Mouse (Mus musculus) embryo, embryonic 10 days (tissue): ENCODE results near the gene Gripap1.
A peak's percentile ranks its signal among the peaks of the same experiment; 100 is the strongest.
"Not testable (repeated sequence)": the region's sequence is repeated elsewhere in the genome, so short reads cannot be mapped to it uniquely, and the experiment has no call there.

Source experiments
- DNase-seq: peaks from one replicate; pipeline ENCODE4 v3.0.0-alpha.2; 2015; ENCODE audit warnings: low spot score

The Gripap1 gene

DNA sequence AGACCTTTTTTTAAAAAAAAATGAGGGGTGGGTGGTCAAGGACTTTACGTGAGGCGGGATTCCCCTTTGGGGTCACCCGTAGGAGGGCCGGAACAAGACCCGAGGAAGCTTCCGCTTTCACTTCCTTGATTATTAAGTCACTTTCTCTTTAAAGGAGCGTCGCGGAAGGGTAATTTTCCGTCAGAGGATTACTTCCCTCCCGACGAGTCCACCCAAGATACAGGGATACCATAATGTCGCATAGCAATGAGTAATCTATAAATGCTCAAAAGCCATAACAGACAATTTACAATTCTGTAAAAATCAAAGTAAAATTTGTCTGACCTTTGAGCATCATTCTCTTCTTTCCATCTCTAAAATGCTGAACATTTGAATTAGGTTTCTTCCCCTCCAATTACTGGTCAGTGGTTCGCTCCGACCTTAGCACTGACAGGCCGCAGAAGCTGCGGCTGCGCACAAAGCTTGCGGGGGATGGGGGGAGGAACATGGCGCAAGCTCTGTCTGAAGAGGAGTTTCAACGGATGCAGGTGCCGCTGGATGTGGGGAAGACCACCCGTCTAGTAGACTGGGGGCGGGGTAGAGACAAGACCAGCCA is at the start of gene Gripap1:
Gene Gripap1, plus strand, starts transcription at position 224 of the 595 bp plus-strand sequence.
- peak; percentile 84 for DNase-seq

DNA sequence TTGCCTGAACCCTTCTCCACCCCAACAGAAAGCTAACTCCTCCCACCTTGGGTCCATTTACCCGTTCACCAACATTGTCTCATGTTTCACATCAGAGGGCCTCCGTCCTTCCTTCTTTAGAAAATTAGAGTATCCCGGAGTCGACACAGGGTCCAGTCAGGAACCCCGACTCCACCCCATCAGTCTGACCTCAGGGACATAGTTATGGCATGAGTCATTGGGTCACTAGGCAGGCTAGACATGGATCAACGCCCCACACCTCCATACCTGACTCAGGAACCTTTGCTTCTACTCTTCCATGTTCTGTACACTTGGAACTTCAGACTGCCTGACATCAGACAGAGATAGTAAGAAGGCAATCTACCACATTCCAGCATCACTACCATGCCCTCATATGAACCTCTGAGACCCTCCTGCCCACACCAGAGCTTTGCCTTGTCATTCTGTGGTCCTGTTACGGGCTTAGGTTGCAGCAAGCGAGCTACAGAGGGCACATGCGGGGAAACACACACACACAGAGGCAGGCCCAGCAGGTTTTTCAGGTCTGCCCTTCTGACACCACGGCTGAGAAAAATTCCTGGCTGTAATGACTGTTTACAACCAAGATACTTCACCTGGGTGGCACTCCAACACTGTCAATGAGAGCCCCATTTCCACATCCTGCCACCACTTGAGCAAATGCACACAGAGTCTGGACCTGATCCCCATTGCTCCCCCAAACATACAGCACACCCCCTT is 49.3 kb upstream of the Gripap1 start:
- DNase-seq, result peak; percentile 14

DNA sequence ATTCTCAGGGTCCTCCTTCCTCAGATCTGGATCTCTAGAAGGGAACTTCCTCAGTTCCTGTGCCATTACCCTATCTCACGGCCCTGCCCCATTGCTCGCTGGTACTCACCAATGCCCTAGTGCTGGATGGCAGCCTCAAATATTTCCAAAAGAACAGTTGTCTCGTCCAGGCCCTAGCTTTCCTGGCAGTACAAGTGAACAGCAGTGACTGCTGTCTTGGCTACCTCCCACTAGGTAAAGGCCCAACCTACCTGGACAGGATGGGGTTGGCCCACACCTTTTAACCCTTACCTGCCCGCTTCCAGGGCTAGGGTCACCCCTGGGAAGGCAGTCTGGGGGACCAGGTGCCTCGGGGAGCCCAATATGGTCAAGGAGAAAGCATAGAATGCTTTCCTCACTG is 48.5 kb upstream of the Gripap1 start:
- no peak for DNase-seq

GRCm38 (mm10) chrX:7743470-7743869 is 46.1 kb upstream of the Gripap1 start:
- no peak for DNase-seq

- DNase-seq, result no peak
These were observed 44.6 kb upstream of the Gripap1 start for GRCm38 (mm10) chrX:7744940-7745339.

DNA sequence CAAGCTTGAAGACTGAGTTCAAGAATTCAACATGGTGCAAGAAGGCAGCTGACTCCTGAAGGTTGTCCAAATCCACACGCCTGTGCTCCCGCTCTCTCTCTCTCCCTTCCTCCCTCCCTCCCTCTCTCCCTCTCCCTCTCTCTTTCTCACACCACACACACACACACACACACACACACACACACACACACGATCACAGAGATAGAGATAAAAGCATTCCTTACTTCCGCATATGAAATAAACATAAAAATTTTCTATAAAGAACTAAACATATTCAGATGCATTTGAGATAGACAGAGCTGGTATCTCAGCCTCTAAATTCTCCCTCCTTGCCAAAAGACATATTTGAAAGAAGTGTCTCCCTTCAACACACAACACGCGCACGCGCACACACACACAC is 44.1 kb upstream of the Gripap1 start:
- no peak for DNase-seq

- peak; percentile 87 for DNase-seq
These were observed 39.0 kb upstream of the Gripap1 start, which contains the start of gene Ccdc120 for GRCm38 (mm10) chrX:7750432-7751116. Gene Ccdc120, minus strand, starts transcription at chrX:7750905.

DNA sequence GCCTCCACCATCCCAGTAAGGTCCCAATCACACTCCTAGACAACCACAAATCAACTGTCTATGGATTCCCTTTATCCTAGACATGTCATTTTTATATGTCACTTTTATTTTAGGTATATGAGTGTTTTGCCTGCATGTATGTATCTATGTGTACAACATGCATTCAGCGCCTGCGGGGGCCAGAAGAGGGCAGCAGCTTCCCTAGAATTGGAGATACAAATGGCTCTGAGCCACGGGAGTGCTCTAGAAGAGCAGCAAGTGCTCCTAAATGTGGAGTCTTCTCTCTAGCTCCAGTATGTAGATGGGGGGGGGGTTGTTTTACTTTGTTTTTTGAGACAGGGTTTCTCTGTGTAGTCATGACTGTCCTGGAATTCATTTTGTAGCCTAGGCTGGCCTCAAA is 35.9 kb upstream of the Gripap1 start:
- DNase-seq, result not testable (repeated sequence)

- peak; percentile 92 for DNase-seq
These were observed 27.2 kb upstream of the Gripap1 start, which contains the start of gene Tfe3 for GRCm38 (mm10) chrX:7762137-7762920. Gene Tfe3, plus strand, starts transcription at chrX:7762560.

GRCm38 (mm10) chrX:7762921-7763197 is 26.7 kb upstream of the Gripap1 start:
- no peak for DNase-seq

DNA sequence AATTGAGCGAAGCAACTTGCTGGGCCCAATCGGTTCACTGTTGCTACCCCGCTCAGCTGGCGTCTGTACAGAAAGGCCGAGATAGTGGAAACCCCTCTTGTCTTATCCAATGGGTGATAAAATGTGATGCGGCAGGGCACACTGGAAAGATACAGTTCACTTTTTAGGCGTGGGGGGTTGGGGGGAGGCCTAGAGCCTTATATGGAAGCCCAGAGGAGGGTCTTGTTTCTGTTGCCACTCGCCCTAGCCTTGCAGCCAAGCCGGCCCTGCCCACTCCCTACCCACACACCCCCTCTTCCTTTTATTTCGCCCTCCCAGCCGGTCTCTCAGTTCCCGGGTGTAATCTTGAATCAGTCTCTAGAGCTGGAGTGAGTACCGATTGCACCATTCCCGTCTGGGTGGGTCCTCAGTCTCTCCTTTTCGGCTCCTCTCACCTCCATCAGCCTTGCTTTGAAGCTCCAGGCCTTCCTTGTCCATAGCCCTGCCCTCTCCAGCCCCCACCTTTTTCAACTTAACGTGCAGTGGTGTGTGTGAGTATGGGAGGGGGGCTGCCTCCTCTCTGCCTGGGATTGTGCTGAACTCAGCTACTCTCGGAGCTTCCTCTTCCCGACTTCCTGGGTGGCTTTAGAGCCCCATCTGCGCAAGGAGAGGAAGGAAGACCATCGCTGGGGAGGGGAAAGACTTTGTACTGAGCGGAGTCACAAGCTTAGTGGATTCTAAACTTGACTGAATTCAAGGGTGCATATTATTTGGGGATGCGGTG is 25.8 kb upstream of the Gripap1 start:
- DNase-seq, result peak; percentile 13

- DNase-seq, result no peak
These were observed 24.8 kb upstream of the Gripap1 start for GRCm38 (mm10) chrX:7764657-7765280.

DNA sequence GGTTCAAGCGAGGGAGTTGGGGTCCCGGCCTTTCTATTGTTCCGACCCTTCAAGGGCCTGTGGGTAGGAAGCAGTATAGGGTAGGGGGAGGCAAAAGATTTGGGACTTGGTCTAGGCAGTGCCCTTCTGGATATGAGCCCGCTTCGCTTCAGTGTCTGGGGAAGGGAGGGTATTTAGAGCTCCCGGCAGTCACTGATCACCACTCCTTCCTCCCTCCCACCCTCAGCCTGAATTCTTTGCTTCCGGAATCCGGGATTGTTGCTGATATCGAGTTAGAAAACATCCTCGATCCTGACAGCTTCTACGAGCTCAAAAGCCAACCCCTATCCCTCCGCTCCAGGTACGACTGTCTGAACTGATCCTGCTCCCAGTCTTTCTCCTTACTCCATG is 24.3 kb upstream of the Gripap1 start:
- no peak for DNase-seq

DNA sequence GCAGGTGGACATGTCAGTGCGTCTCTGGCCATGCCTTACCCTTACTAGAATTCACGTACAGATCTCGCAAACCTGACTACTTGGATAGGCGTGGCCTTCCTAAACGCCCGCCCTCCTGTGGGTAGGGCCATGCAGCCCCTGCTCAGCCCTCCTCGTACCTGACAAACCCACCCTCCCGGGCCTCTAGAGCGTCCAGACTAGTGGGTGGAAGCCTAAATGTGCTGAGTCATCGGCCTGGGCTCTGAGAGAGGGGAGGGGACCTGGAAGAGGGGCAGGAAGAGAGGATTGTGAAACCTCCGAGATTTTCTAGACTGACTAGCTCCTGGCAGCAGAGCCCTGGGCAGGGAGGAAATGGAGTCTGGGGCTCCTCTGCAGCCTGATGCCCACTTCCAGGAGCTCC is 23.8 kb upstream of the Gripap1 start:
- DNase-seq, result peak; percentile 53

DNA sequence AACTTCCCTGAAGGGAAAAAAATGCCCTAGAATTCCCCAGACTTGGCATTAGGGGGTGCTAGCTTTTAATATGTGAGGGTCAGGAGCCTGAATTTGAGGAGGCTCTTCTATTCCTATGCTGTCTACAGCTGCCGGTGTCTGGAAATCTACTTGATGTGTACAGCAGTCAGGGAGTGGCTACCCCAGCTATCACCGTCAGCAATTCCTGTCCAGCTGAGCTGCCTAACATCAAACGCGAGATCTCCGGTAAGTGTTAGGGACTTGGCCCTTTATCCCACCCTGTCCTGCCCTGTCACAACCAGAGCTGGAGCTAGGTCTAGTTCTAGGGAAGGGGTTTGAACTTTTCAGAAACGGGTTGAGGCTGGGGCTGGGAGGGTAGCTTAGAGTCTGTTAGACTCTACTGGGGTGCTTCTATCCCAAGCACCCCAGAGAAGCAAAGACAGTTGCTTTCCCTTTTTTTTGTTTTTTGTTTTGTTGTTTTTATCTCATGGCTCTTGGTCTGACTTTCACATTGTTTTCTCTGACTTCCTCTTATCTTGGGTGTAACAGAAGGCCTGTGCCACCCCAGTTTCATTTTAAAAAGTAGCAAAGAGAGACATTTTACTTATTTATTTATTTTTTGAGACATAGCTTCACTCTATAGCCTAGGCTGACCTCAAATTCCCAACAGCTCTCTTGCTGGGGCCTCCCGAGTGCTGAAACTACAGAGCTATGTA is 20.1 kb upstream of the Gripap1 start:
- DNase-seq, result no peak

DNA sequence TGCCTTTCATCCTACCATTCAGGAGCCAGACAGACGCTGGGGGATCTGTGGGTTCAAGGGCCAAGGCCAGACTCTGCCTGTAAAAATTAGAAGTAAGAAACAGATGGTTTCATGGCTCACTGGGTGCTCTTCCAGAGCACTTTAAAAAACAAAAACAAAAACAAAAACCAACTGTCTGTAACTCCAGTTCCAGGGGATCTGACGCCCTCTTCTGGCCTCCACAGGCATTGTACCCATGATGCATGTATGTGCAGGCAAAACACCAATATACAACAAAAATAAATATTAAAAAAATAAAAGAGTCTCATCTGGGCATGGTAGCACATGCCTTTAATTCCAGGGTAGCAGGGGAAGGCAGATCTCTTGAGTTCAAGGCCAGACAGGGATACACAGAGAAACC is 16.8 kb upstream of the Gripap1 start:
- no peak for DNase-seq

- DNase-seq, result no peak
These were observed 13.9 kb upstream of the Gripap1 start for GRCm38 (mm10) chrX:7775501-7776205.

GRCm38 (mm10) chrX:7776329-7777082 is 13.1 kb upstream of the Gripap1 start:
- DNase-seq, result peak; percentile 59
